Mouse (Mus musculus): ENCODE results near the gene Tmem54. TPM values are rescaled to one million over a fixed set of nuclear protein-coding genes. Genes with fewer than 3 reads are reported as not detected.

Gene Tmem54
- polyA plus RNA-seq, 1 experiment = not detected

- Histone ChIP-seq H3K4me3 (ENCODE audit: insufficient read depth, low read length) (no peak overlapping the region), H3K27ac (ENCODE audit: insufficient read depth, low read depth, low read length) (no peak overlapping the region), H3K4me1 (ENCODE audit: control insufficient read depth, insufficient read depth, low read length) (peaks cover 26% of the 10 kb centered on the region)
- no peak for TF ChIP-seq POLR2A (IDR thresholded peaks at IDR 0.05; ENCODE audit: borderline replicate concordance, low read depth, low read length)
- TF ChIP-seq CTCF (IDR thresholded peaks at IDR 0.05; ENCODE audit: low read depth, low read length) = no peak
These were observed 40.1 kb downstream of the Tmem54 start for GRCm38 (mm10) chr4:129145411-129145810.

- no peak for TF ChIP-seq CTCF (IDR thresholded peaks at IDR 0.05; ENCODE audit: low read depth, low read length)
- H3K27ac ChIP-seq (ENCODE audit: insufficient read depth, low read depth, low read length) = no peak overlapping the region
- no peak overlapping the region for H3K4me3 ChIP-seq (ENCODE audit: insufficient read depth, low read length)
- peaks cover 26% of the 10 kb centered on the region for H3K4me1 ChIP-seq (ENCODE audit: control insufficient read depth, insufficient read depth, low read length)
These were observed 40.6 kb downstream of the Tmem54 start for GRCm38 (mm10) chr4:129145943-129146342.

- TF ChIP-seq CTCF (IDR thresholded peaks at IDR 0.05; ENCODE audit: low read depth, low read length) = no peak
- no peak for TF ChIP-seq POLR2A (IDR thresholded peaks at IDR 0.05; ENCODE audit: borderline replicate concordance, low read depth, low read length)
- Histone ChIP-seq H3K4me1 (ENCODE audit: control insufficient read depth, insufficient read depth, low read length) (peaks cover 26% of the 10 kb centered on the region), H3K4me3 (ENCODE audit: insufficient read depth, low read length) (no peak overlapping the region), H3K27ac (ENCODE audit: insufficient read depth, low read depth, low read length) (no peak overlapping the region)
These were observed 41.0 kb downstream of the Tmem54 start for GRCm38 (mm10) chr4:129146392-129146791.

- Histone ChIP-seq H3K4me1 (ENCODE audit: control insufficient read depth, insufficient read depth, low read length) (peaks cover 20% of the 10 kb centered on the region), H3K4me3 (ENCODE audit: insufficient read depth, low read length) (no peak overlapping the region), H3K27ac (ENCODE audit: insufficient read depth, low read depth, low read length) (no peak overlapping the region)
- TF ChIP-seq CTCF (IDR thresholded peaks at IDR 0.05; ENCODE audit: low read depth, low read length) (no peak), POLR2A (IDR thresholded peaks at IDR 0.05; ENCODE audit: borderline replicate concordance, low read depth, low read length) (no peak)
These were observed 42.3 kb downstream of the Tmem54 start for GRCm38 (mm10) chr4:129147552-129148103.

- Histone ChIP-seq H3K4me3 (ENCODE audit: insufficient read depth, low read length) (no peak overlapping the region), H3K27ac (ENCODE audit: insufficient read depth, low read depth, low read length) (no peak overlapping the region), H3K4me1 (ENCODE audit: control insufficient read depth, insufficient read depth, low read length) (peaks cover 7% of the 10 kb centered on the region; the same call in 1 of the 2 replicates)
- TF ChIP-seq POLR2A (IDR thresholded peaks at IDR 0.05; ENCODE audit: borderline replicate concordance, low read depth, low read length) (no peak), CTCF (IDR thresholded peaks at IDR 0.05; ENCODE audit: low read depth, low read length) (no peak)
These were observed 44.0 kb downstream of the Tmem54 start for GRCm38 (mm10) chr4:129149321-129149720.

GRCm38 (mm10) chr4:129151276-129151811 lies 46.0 kb downstream of the Tmem54 start:
- TF ChIP-seq CTCF (IDR thresholded peaks at IDR 0.05; ENCODE audit: low read depth, low read length) = no peak
- no peak for TF ChIP-seq POLR2A (IDR thresholded peaks at IDR 0.05; ENCODE audit: borderline replicate concordance, low read depth, low read length)
- Histone ChIP-seq H3K27ac (ENCODE audit: insufficient read depth, low read depth, low read length) (no peak overlapping the region), H3K4me3 (ENCODE audit: insufficient read depth, low read length) (no peak overlapping the region), H3K4me1 (ENCODE audit: control insufficient read depth, insufficient read depth, low read length) (peaks cover 4% of the 10 kb centered on the region; the same call in 1 of the 2 replicates)

- no peak overlapping the region for H3K27ac ChIP-seq (ENCODE audit: insufficient read depth, low read depth, low read length)
- no peaks in the 10 kb centered on the region for H3K4me1 ChIP-seq (ENCODE audit: control insufficient read depth, insufficient read depth, low read length)
- H3K4me3 ChIP-seq (ENCODE audit: insufficient read depth, low read length) = no peak overlapping the region
- TF ChIP-seq CTCF (IDR thresholded peaks at IDR 0.05; ENCODE audit: low read depth, low read length) = no peak
- TF ChIP-seq POLR2A (IDR thresholded peaks at IDR 0.05; ENCODE audit: borderline replicate concordance, low read depth, low read length) = no peak
These were observed 52.2 kb downstream of the Tmem54 start for GRCm38 (mm10) chr4:129157541-129157940.

GRCm38 (mm10) chr4:129158549-129158948 lies 53.2 kb downstream of the Tmem54 start:
- no peak overlapping the region for H3K4me3 ChIP-seq (ENCODE audit: insufficient read depth, low read length)
- TF ChIP-seq CTCF (IDR thresholded peaks at IDR 0.05; ENCODE audit: low read depth, low read length) (no peak), POLR2A (IDR thresholded peaks at IDR 0.05; ENCODE audit: borderline replicate concordance, low read depth, low read length) (no peak)
- no peak overlapping the region for H3K27ac ChIP-seq (ENCODE audit: insufficient read depth, low read depth, low read length)
- H3K4me1 ChIP-seq (ENCODE audit: control insufficient read depth, insufficient read depth, low read length) = no peaks in the 10 kb centered on the region

GRCm38 (mm10) chr4:129161076-129161475 lies 55.7 kb downstream of the Tmem54 start:
- Histone ChIP-seq H3K27ac (ENCODE audit: insufficient read depth, low read depth, low read length) (no peak overlapping the region), H3K4me3 (ENCODE audit: insufficient read depth, low read length) (no peak overlapping the region), H3K4me1 (ENCODE audit: control insufficient read depth, insufficient read depth, low read length) (no peaks in the 10 kb centered on the region)
- TF ChIP-seq POLR2A (IDR thresholded peaks at IDR 0.05; ENCODE audit: borderline replicate concordance, low read depth, low read length) (no peak), CTCF (IDR thresholded peaks at IDR 0.05; ENCODE audit: low read depth, low read length) (no peak)

Other genes with a start within 250 kb of the Tmem54 start
- gene Trim62, start 222.0 kb upstream of the Tmem54 start, polyA plus RNA-seq (2012; ENCODE audit: insufficient read depth, insufficient read length, missing spikeins) = 4.2 and 4.9 TPM in 2 replicates
- gene Azin2, start 143.1 kb upstream of the Tmem54 start, polyA plus RNA-seq (2012; ENCODE audit: insufficient read depth, insufficient read length, missing spikeins) = 1.8 and 2.6 TPM in 2 replicates
- gene Ak2, start 113.6 kb upstream of the Tmem54 start, polyA plus RNA-seq (2012; ENCODE audit: insufficient read depth, insufficient read length, missing spikeins) = 54.5 and 64.3 TPM in 2 replicates
- 91.7 and 94.9 TPM in 2 replicates for gene Rnf19b, start 47.3 kb upstream of the Tmem54 start, polyA plus RNA-seq (2012; ENCODE audit: insufficient read depth, insufficient read length, missing spikeins)
- gene Hpca, start 16.5 kb downstream of the Tmem54 start, polyA plus RNA-seq (2012; ENCODE audit: insufficient read depth, insufficient read length, missing spikeins) = not detected in 2 replicates
- gene Fndc5, start 31.5 kb downstream of the Tmem54 start, polyA plus RNA-seq (2012; ENCODE audit: insufficient read depth, insufficient read length, missing spikeins) = not detected in 2 replicates
- 25.9 and 26.8 TPM in 2 replicates for gene S100pbp, start 84.2 kb downstream of the Tmem54 start, polyA plus RNA-seq (2012; ENCODE audit: insufficient read depth, insufficient read length, missing spikeins)
- 18.0 and 21.7 TPM in 2 replicates for gene Yars, start 84.2 kb downstream of the Tmem54 start, polyA plus RNA-seq (2012; ENCODE audit: insufficient read depth, insufficient read length, missing spikeins)
- gene C77080, start 155.9 kb downstream of the Tmem54 start, polyA plus RNA-seq (2012; ENCODE audit: insufficient read depth, insufficient read length, missing spikeins) = 5.0 and 6.3 TPM in 2 replicates
- gene Sync, start 182.1 kb downstream of the Tmem54 start, polyA plus RNA-seq (2012; ENCODE audit: insufficient read depth, insufficient read length, missing spikeins) = not detected in 2 replicates
- 137 and 148 TPM in 2 replicates for gene Rbbp4, start 229.8 kb downstream of the Tmem54 start, polyA plus RNA-seq (2012; ENCODE audit: insufficient read depth, insufficient read length, missing spikeins)
- gene Zbtb8os, start 230.1 kb downstream of the Tmem54 start, polyA plus RNA-seq (2012; ENCODE audit: insufficient read depth, insufficient read length, missing spikeins) = 70.2 and 76.9 TPM in 2 replicates